Mouse (Mus musculus) cerebellum, postnatal 10 days (tissue): ENCODE data around the gene Mfsd7a.
A peak's percentile ranks its signal among the peaks of the same experiment; 100 is the strongest.
"Not testable (repeated sequence)": the region's sequence is repeated elsewhere in the genome, so short reads cannot be mapped to it uniquely, and the experiment has no call there.

ENCODE experiments used
- DNase-seq, 2 experiments: peaks; one replicate each; pipeline ENCODE4 v3.0.0; 2021; ENCODE audit warnings: mixed read lengths in 2 of 2

The Mfsd7a gene

GRCm38 (mm10) chr5:108448785-108449668 is at the start of gene Mfsd7a:
Gene Mfsd7a (minus strand): TSS chr5:108448891.
- DNase-seq, result peak in 1 of 2 experiments; percentile 32

DNA sequence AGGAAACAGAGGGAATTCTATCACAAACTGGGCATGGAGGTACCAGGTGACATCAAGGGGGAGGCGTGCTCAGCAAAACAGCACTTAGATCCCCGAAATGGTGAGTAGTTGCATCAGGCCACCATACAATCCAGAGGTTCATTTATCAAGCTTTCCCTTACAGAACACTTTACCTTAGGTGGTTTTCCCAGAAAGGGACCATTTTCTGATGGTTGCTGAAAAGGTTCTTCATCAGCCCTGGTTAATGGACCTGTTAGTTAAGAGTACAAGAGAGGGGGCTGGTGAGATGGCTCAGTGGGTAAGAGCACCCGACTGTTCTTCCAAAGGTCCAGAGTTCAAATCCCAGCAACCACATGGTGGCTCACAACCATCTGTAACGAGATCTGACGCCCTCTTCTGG is 37.5 kb upstream of the Mfsd7a start:
- not testable (repeated sequence) for DNase-seq

- DNase-seq, result peak; percentile 61 to 71
Observed at GRCm38 (mm10) chr5:108485239-108485638, 36.5 kb upstream of the Mfsd7a start.

DNA sequence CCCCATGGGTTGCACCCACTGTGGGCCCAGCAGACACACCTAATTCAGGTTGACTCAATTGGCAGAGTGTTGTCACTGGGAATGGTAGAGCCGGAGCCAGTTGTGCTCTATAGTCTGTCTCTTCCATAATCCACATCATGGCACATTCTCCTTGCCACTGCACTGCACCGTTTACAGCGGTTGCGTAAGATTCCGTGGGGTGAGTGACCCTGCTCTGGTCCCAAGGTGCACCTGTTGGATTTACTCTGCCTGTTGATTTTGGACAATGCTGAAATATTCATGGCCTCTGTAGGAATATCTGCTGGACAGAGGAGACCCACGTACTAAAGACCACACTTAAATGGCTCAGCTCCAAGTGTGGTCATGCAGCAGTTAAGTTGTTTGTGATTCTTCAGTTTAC is 34.3 kb upstream of the Mfsd7a start:
- no peak for DNase-seq

GRCm38 (mm10) chr5:108475977-108476376 is 27.3 kb upstream of the Mfsd7a start:
- no peak for DNase-seq

GRCm38 (mm10) chr5:108473737-108474136 is 25.0 kb upstream of the Mfsd7a start:
- no peak for DNase-seq

GRCm38 (mm10) chr5:108469617-108470016 is 20.9 kb upstream of the Mfsd7a start:
- no peak for DNase-seq

DNA sequence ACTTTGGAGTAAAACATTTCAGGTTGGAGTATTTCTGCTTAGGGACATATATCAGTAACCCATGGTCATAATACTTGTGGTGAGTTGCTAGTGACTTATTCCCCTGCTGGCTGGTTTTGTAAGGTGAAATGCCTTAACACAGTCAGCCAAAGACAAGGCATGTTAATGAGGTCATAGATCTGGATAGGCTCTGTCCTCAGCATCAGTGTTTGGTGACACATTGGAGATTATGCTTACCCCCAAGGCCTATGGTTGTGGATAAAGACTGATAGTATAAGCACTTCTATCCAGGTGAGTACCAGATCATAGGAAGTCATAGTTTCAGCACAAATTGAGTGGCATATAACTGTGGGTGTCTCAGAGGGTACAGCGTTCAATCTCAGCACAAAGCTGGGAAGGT is 18.0 kb upstream of the Mfsd7a start:
- DNase-seq, result no peak

DNA sequence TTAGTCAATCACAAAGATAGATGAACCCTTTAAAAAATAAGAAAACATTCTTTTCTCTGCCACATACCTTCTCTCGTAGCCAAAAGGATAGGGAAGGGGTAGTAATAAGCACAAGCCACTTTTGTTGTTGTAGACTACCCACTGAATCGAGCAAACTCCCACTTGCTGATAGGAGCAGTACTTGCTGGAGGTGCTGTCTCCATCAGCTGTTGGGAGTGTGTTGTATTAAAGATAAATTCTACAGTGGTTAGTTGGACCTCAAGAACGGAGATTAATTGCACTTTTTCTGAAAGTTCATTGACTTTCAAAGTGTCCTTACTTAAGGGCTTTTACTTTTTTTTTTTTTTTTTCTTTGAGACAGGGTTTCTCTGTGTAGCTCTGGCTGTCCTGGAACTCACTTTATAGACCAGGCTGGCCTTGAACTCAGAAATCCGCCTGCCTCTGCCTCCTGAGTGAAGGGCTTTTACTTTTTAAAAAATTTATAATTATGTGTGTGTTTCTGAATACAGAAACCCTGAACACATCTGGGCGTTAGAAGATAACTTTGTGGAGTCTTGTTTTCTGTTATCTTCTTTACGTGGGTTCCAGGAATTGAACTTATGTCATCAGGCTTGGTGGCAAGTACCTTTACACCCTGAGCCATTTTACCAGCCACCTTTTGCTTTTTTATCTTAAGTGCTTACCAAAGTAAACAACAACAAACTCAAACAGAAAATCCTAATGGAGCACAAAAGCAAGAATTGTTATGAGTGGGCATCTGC is 16.6 kb upstream of the Mfsd7a start:
- DNase-seq, result no peak

DNA sequence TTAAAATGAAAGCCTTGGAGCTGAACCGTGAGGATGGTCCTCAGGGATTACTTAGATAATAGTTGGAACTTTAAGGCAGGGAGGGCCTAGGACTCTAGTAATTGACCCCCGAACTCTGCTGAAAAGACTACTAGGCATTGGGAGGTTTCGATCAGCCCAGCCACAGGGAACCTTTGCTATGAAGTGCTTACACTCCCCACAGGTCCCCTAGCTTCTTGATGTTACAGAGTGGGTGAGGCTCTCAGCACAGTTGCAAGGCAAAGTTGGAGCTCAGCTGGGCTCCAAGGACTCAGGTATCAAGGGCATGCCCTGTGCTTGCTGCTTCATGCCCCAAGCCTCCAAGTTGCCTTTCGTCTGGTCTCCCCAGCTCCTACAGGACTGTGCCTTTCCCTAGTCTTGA is 13.8 kb upstream of the Mfsd7a start:
- DNase-seq, result no peak

- DNase-seq, result peak; percentile 99
Observed at GRCm38 (mm10) chr5:108461082-108462065, 12.7 kb upstream of the Mfsd7a start, which contains the start of gene Pcgf3. Gene Pcgf3 (plus strand): TSS chr5:108461232.

DNA sequence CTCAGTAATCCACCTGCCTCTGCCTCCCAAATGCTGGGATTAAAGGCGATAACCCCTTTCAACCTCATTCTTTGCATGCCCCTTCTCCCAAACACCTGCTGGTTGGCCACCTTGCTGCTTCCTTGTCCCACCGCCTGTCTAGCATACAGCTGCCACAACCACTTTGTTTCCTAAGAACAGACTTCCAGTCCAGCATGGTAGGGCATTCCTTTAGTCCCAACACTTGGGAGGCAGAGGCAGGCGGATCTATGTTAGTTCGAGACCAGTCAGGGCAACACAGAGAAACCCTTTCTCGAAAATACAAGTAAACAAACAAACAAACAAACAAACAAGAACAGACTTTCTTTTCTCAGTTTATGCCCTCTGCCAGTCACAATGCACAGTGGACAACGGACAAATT is 11.8 kb upstream of the Mfsd7a start:
- no peak for DNase-seq

DNA sequence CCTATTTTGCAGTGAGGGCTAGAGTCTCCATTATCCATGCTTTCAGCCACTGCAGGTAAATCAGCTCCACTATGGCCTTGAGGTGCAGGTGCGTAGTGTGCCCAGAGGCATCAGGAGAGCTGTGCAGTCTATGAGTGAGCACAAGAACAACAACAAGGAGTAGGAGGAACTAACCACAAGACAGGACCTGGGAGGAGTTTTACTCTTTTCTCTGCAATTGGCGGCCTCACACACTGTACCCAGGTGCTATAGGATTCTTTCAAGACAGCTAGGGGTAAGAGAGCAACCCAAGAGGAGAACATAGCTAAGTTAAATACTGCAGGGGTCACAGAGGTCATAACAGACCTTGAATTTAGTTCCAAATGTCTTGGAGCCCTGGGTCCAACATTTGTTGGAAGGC is 10.0 kb upstream of the Mfsd7a start:
- DNase-seq, result no peak

GRCm38 (mm10) chr5:108454094-108454493 is 5.4 kb upstream of the Mfsd7a start:
- DNase-seq, result no peak

DNA sequence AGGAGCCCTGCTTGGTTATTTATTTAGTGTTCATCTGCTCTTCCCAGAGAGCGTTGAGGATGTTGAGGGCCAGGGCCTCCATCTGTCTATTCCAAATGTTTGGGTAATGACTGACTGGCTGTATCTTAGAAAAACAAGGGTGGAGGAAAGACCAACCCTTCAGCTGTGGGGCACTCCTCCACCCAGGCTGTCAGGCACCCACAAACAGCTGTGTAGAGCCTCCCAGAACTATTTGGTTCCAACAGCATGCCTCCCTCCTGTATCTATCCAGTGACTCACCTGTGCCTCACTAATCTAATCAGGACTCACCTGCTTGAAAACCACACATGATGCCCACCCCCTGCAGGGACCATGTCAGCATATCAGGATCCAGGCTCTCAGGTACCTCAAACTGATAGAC is 3.7 kb upstream of the Mfsd7a start:
- DNase-seq, result no peak

GRCm38 (mm10) chr5:108451611-108452010 is 2.9 kb upstream of the Mfsd7a start:
- no peak for DNase-seq

GRCm38 (mm10) chr5:108450837-108451540 is 2.3 kb upstream of the Mfsd7a start:
- DNase-seq, result no peak

DNA sequence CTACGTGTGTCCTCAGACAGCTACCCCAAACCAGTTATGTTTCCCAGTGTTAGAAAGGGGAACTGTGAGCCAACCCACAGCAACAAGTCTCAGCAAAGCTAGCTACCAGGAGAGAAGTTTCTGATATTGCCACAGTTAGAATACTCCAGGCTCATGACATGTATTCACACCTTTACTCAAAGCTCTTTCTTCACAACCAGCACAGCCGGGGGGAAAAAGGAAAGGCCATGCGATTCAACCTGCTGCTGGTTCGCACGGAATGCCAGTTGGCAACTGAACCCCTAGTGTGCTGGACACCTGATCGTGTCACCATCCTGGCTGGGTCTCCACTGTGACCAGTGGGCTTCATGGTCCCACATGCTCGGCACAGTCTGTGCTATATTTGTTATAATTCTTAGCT is 834 bp downstream of the Mfsd7a start:
- no peak for DNase-seq

GRCm38 (mm10) chr5:108446973-108447372 is 1.7 kb downstream of the Mfsd7a start:
- DNase-seq, result no peak

- no peak for DNase-seq
Observed at GRCm38 (mm10) chr5:108436101-108436500, 12.6 kb downstream of the Mfsd7a start.

GRCm38 (mm10) chr5:108433804-108434587 is 14.7 kb downstream of the Mfsd7a start, which contains the start of gene Atp5k:
Gene Atp5k (minus strand): TSS chr5:108434448.
- DNase-seq, result peak; percentile 96 to 98
